Mouse (Mus musculus): ENCODE results near the gene Fbxo24. TPM values are rescaled to one million over a fixed set of nuclear protein-coding genes. Genes with fewer than 3 reads are reported as not detected.

The Fbxo24 gene
- polyA plus RNA-seq, 1 experiment from 2014 or later: 0.39 TPM

- no peaks in the 10 kb centered on the region for H3K9me3 ChIP-seq
Measured at GRCm38 (mm10) chr5:137598100-137598826, 30.5 kb downstream of the Fbxo24 start.

GRCm38 (mm10) chr5:137597625-137598024 lies 31.2 kb downstream of the Fbxo24 start:
- peaks cover 27% of the 10 kb centered on the region for H3K4me1 ChIP-seq

More at GRCm38 (mm10) chr5:137598100-137598826, 30.5 kb downstream of the Fbxo24 start:
- WGBS: 85% methylated on average over 2 of the region's 2 CpGs
- Histone ChIP-seq H3K4me1 (peaks cover 29% of the 10 kb centered on the region), H3K9ac (no peak overlapping the region), H3K27ac (no peak overlapping the region), H3K4me3 (no peak overlapping the region), H3K27me3 (replicated peaks) (no peaks in the 10 kb centered on the region), H3K4me2 (replicated peaks) (no peak overlapping the region), H3K36me3 (0 out of 2 replicates have a peak, but pooled peaks cover 12% of the 10 kb centered on the region)
- ATAC-seq (ENCODE audit: low FRiP score, low read depth): no peak

GRCm38 (mm10) chr5:137596601-137597261 lies 32.1 kb downstream of the Fbxo24 start:
- Histone ChIP-seq H3K9ac (no peak overlapping the region), H3K4me2 (replicated peaks) (peak overlapping the region; percentile 43), H3K27me3 (replicated peaks) (no peaks in the 10 kb centered on the region), H3K9me3 (no peaks in the 10 kb centered on the region), H3K4me3 (no peak overlapping the region), H3K36me3 (0 out of 2 replicates have a peak, but pooled peaks cover 12% of the 10 kb centered on the region), H3K27ac (no peak overlapping the region), H3K4me1 (peaks cover 22% of the 10 kb centered on the region)
- no peak for ATAC-seq (ENCODE audit: low FRiP score, low read depth)
- 32% methylated on average over 30 of the region's 30 CpGs for WGBS

More at GRCm38 (mm10) chr5:137597625-137598024, 31.2 kb downstream of the Fbxo24 start:
- Histone ChIP-seq H3K27me3 (replicated peaks) (no peaks in the 10 kb centered on the region), H3K27ac (no peak overlapping the region), H3K4me3 (no peak overlapping the region), H3K4me2 (replicated peaks) (no peak overlapping the region), H3K36me3 (0 out of 2 replicates have a peak, but pooled peaks cover 12% of the 10 kb centered on the region), H3K9me3 (no peaks in the 10 kb centered on the region), H3K9ac (no peak overlapping the region)
- 97% methylated on average over 6 of the region's 6 CpGs for WGBS
- ATAC-seq (ENCODE audit: low FRiP score, low read depth): no peak

GRCm38 (mm10) chr5:137595921-137596320 lies 32.9 kb downstream of the Fbxo24 start:
- no peaks in the 10 kb centered on the region for H3K27me3 ChIP-seq (replicated peaks)
- H3K4me3 ChIP-seq: no peak overlapping the region
- WGBS: 79% methylated on average over 7 of the region's 7 CpGs
- no peaks in the 10 kb centered on the region for H3K9me3 ChIP-seq
- H3K4me1 ChIP-seq: peaks cover 20% of the 10 kb centered on the region
- no peak for ATAC-seq (ENCODE audit: low FRiP score, low read depth)
- no peak overlapping the region for H3K9ac ChIP-seq
- no peak overlapping the region for H3K27ac ChIP-seq
- H3K36me3 ChIP-seq: 0 out of 2 replicates have a peak, but pooled peaks cover 12% of the 10 kb centered on the region
- H3K4me2 ChIP-seq (replicated peaks): no peak overlapping the region

GRCm38 (mm10) chr5:137590507-137590906 lies 38.3 kb downstream of the Fbxo24 start:
- WGBS: 79% methylated on average over 5 of the region's 5 CpGs
- Histone ChIP-seq H3K4me1 (no peaks in the 10 kb centered on the region), H3K9me3 (no peaks in the 10 kb centered on the region), H3K4me3 (no peak overlapping the region), H3K27ac (no peak overlapping the region), H3K27me3 (replicated peaks) (no peaks in the 10 kb centered on the region), H3K4me2 (replicated peaks) (no peak overlapping the region), H3K9ac (no peak overlapping the region), H3K36me3 (no peaks in the 10 kb centered on the region)
- ATAC-seq (ENCODE audit: low FRiP score, low read depth): no peak

DNA sequence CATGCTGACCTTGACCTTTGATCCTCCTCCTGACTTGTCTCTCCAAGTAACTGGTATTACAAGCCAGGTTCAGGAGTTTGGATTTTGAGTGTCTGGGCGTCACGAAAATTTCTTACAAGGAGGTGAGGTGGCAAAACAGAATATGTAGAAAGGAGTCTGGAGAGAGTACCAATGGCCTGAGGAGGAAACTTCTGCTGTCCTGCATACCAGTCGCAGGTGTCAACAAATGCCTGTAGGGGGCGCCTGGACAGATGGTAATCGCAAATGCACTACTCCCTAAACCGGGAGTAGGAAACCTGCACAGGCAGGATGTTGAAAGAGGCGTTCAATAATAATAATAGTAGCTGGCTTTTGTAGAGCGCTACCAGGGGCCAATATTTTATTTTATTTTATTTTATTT lies 43.8 kb downstream of the Fbxo24 start:
- 39% methylated on average over 8 of the region's 8 CpGs for WGBS
- ATAC-seq (ENCODE audit: low FRiP score, low read depth): no peak
- Histone ChIP-seq H3K36me3 (no peaks in the 10 kb centered on the region), H3K4me2 (replicated peaks) (no peak overlapping the region), H3K9ac (no peak overlapping the region), H3K27ac (no peak overlapping the region), H3K4me3 (no peak overlapping the region), H3K27me3 (replicated peaks) (peaks cover 14% of the 10 kb centered on the region), H3K9me3 (no peaks in the 10 kb centered on the region), H3K4me1 (no peaks in the 10 kb centered on the region)

- H3K9me3 ChIP-seq: no peaks in the 10 kb centered on the region
- peaks cover 14% of the 10 kb centered on the region for H3K27me3 ChIP-seq (replicated peaks)
- H3K9ac ChIP-seq: peak overlapping the region; percentile 56; the same call in 1 of the 2 replicates
- peak overlapping the region; percentile 60 for H3K4me2 ChIP-seq (replicated peaks)
- H3K36me3 ChIP-seq: no peaks in the 10 kb centered on the region
- no peaks in the 10 kb centered on the region for H3K4me1 ChIP-seq
- H3K4me3 ChIP-seq: peak overlapping the region; percentile 29
- H3K27ac ChIP-seq: no peak overlapping the region
- 17% methylated on average over 27 of the region's 27 CpGs for WGBS
- ATAC-seq (ENCODE audit: low FRiP score, low read depth): peak; percentile 63
Measured at GRCm38 (mm10) chr5:137583670-137584169, 45.1 kb downstream of the Fbxo24 start.

- Histone ChIP-seq H3K27me3 (replicated peaks) (peaks cover 14% of the 10 kb centered on the region), H3K9ac (no peak overlapping the region), H3K27ac (no peak overlapping the region), H3K36me3 (no peaks in the 10 kb centered on the region), H3K4me1 (no peaks in the 10 kb centered on the region), H3K4me3 (no peak overlapping the region), H3K4me2 (replicated peaks) (peak overlapping the region; percentile 60), H3K9me3 (no peaks in the 10 kb centered on the region)
- ATAC-seq (ENCODE audit: low FRiP score, low read depth): no peak
- 44% methylated on average over 8 of the region's 8 CpGs for WGBS
Measured at GRCm38 (mm10) chr5:137582702-137583101, 46.1 kb downstream of the Fbxo24 start.

DNA sequence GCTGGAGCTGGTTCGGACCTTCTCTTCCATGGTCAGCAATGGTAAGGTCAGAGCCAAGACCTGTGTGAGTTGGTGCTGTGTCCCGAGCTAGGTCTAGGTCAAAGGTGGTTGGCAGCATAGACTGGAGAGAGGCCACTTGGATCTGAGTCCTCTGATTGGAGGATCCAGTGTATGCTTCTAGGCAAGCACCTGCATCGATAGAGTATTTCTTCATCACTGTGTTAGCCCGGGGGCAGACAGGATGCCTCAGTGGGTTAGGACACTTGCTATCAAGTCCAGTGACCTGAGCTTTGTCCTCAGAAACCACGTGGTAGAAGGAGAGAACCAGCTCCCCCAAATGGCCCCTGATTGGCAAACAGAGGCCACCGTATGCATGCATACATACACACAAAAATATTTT lies 48.6 kb downstream of the Fbxo24 start:
- Histone ChIP-seq H3K36me3 (no peaks in the 10 kb centered on the region), H3K4me2 (replicated peaks) (no peak overlapping the region), H3K27ac (no peak overlapping the region), H3K4me1 (no peaks in the 10 kb centered on the region), H3K27me3 (replicated peaks) (peaks cover 14% of the 10 kb centered on the region), H3K4me3 (no peak overlapping the region), H3K9ac (no peak overlapping the region), H3K9me3 (no peaks in the 10 kb centered on the region)
- ATAC-seq (ENCODE audit: low FRiP score, low read depth): no peak
- 86% methylated on average over 6 of the region's 6 CpGs for WGBS

DNA sequence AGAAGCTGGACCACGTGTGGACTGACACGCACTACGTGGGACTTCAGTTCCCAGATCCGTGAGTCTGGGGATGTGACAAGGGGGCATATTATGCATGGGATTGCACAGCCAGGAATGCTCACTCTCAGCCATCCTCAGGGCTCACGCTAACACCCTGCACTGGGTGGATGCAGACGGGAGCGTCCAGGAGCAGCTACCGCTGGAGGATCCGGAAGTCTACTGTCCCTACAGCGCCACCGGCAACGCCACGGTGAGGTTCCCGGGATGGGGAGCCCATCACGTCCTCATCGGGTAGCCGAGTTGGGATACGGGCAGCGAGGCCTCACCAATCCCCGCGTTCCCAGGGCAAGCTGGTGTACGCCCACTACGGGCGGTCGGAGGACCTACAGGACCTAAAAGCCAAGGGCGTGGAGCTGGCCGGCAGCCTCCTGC lies 54.3 kb downstream of the Fbxo24 start:
- no peak for ATAC-seq (ENCODE audit: low FRiP score, low read depth)
- WGBS: 7% methylated on average over 27 of the region's 27 CpGs
- Histone ChIP-seq H3K4me3 (no peak overlapping the region), H3K36me3 (no peaks in the 10 kb centered on the region), H3K4me1 (no peaks in the 10 kb centered on the region), H3K9me3 (no peaks in the 10 kb centered on the region), H3K27ac (no peak overlapping the region), H3K9ac (0 out of 2 replicates have a peak overlapping the region, but pooled peaks have one; percentile 36), H3K27me3 (replicated peaks) (no peaks in the 10 kb centered on the region; the same call in 1 of the 2 replicates), H3K4me2 (replicated peaks) (peak overlapping the region; percentile 57)

DNA sequence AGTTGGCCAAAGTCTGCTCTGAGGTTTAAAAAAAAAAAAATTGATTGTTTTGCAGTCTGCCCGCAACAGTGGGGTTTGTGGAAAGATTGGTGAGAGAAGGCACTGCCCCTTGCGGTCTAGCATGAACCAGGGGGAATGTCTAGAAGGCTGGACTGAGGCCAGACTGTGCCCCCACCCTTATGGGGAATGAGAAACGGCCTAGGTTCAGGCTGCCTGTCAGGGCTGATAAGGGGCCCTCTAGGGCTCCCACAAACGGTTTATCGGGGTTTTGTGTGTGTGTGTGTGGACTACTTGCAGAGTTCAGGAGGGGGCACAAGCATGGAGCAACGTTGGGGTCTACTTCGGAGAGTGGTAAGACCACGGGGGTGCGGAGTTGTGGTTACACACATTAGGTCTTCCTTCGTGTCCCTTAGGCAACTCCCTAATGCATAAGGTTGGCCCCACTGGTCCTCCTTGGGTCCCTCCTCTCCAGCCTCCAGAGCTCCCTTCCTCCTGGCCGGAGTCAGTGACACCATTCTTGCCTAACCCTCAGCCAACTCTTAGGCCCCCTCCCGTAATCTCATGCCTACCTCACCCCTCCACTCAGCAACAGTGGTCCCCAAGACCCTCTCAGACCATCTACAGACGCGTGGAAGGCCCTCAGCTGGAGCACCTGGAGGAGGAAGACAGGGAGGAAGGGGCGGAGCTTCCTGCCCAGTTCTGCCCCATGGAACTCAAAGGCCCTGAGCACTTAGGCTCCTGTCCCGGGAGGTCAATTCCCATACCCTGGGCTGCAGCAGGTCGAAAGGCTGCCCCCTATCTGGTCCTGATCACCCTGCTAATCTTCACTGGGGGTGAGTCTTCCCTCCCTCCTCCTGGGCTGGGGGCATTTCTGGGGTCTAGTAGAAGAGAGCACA lies 57.9 kb downstream of the Fbxo24 start:
- Histone ChIP-seq H3K4me3 (no peak overlapping the region), H3K27ac (no peak overlapping the region), H3K4me2 (replicated peaks) (no peak overlapping the region), H3K27me3 (replicated peaks) (peaks cover under 1% of the 10 kb centered on the region; the same call in 1 of the 2 replicates), H3K9me3 (no peaks in the 10 kb centered on the region), H3K9ac (no peak overlapping the region), H3K36me3 (no peaks in the 10 kb centered on the region), H3K4me1 (no peaks in the 10 kb centered on the region)
- 81% methylated on average over 17 of the region's 17 CpGs for WGBS
- no peak for ATAC-seq (ENCODE audit: low FRiP score, low read depth)
